Mouse (Mus musculus) macrophage (primary cell): ENCODE measurements around the gene Rela. TPM values are rescaled to one million over a fixed set of nuclear protein-coding genes. Genes with fewer than 3 reads are reported as not detected.

Experiments
- H3K27ac ChIP-seq: fragments of 350-480 bp; formaldehyde crosslinking; 2 replicates; pipeline ENCODE4 v1.9.0; 2021
- H3K36me3 ChIP-seq: fragments of 350-480 bp; formaldehyde crosslinking; 2 replicates; pipeline ENCODE4 v1.9.0; 2021; ENCODE audit errors: inconsistent target
- H3K4me3 ChIP-seq: fragments of 350-480 bp; formaldehyde crosslinking; 2 replicates; pipeline ENCODE4 v1.9.0; 2021; ENCODE audit errors: inconsistent target
- H3K79me2 ChIP-seq: fragments of 350-480 bp; formaldehyde crosslinking; 2 replicates; pipeline ENCODE4 v1.9.0; 2021; ENCODE audit errors: inconsistent target
- WGBS: methylation state at CpG from one replicate; pipeline ENCODE4 v1.1.7; 2026; ENCODE audit warnings: inconsistent platforms; ENCODE audit not compliant: missing documents; 5-methylcytosine and 5-hydroxymethylcytosine counted together
- polyA plus RNA-seq: library from polyadenylated mRNA; stranded (reverse); fragments of 250-400 nt; gene quantifications from 3 replicates; pipeline ENCODE4 v1.2.4, GENCODE M21; 2018; ENCODE audit warnings: inconsistent platforms

Rela gene
- polyA plus RNA-seq, 1 experiment from 2014 or later, result 268 TPM

- 94% methylated on average over 6 of the region's 6 CpGs for WGBS
- Histone ChIP-seq H3K36me3 (peaks cover 66% of the 10 kb centered on the region), H3K27ac (no peak overlapping the region), H3K79me2 (peaks cover 15% of the 10 kb centered on the region; the same call in 1 of the 2 replicates), H3K4me3 (no peak overlapping the region)
Measured at GRCm38 (mm10) chr19:5647791-5648190, 10.5 kb downstream of the Rela start.

GRCm38 (mm10) chr19:5648401-5649297 lies 11.4 kb downstream of the Rela start:
- WGBS, result 11% methylated on average over 26 of the region's 26 CpGs
- peak overlapping the region; percentile 76 for H3K27ac ChIP-seq
- H3K4me3 ChIP-seq, result peak overlapping the region; percentile 19; the same call in 1 of the 2 replicates
- H3K79me2 ChIP-seq, result peaks cover 9% of the 10 kb centered on the region; the same call in 1 of the 2 replicates
- H3K36me3 ChIP-seq, result peaks cover 70% of the 10 kb centered on the region

- Histone ChIP-seq H3K79me2 (peaks cover 9% of the 10 kb centered on the region; the same call in 1 of the 2 replicates), H3K36me3 (peaks cover 63% of the 10 kb centered on the region), H3K27ac (peak overlapping the region; percentile 76), H3K4me3 (peak overlapping the region; percentile 19; the same call in 1 of the 2 replicates)
- WGBS, result 30% methylated on average over 6 of the region's 6 CpGs
Measured at GRCm38 (mm10) chr19:5649298-5649741, 12.0 kb downstream of the Rela start.

- Histone ChIP-seq H3K27ac (no peak overlapping the region), H3K36me3 (peaks cover 58% of the 10 kb centered on the region), H3K4me3 (no peak overlapping the region), H3K79me2 (no peaks in the 10 kb centered on the region)
- WGBS, result 87% methylated on average over 13 of the region's 13 CpGs
Measured at GRCm38 (mm10) chr19:5651502-5652274, 14.4 kb downstream of the Rela start.

- Histone ChIP-seq H3K27ac (no peak overlapping the region), H3K79me2 (peaks cover 3% of the 10 kb centered on the region; the same call in 1 of the 2 replicates), H3K4me3 (no peak overlapping the region), H3K36me3 (peaks cover 56% of the 10 kb centered on the region)
- WGBS, result 89% methylated on average over 6 of the region's 6 CpGs
Measured at GRCm38 (mm10) chr19:5652570-5652969, 15.3 kb downstream of the Rela start.

GRCm38 (mm10) chr19:5653969-5654719 lies 16.9 kb downstream of the Rela start:
- Histone ChIP-seq H3K4me3 (no peak overlapping the region), H3K36me3 (peaks cover 65% of the 10 kb centered on the region), H3K79me2 (peaks cover 5% of the 10 kb centered on the region; the same call in 1 of the 2 replicates), H3K27ac (no peak overlapping the region)
- 94% methylated on average over 54 of the region's 62 CpGs for WGBS

GRCm38 (mm10) chr19:5654720-5655298 lies 17.5 kb downstream of the Rela start:
- H3K4me3 ChIP-seq, result no peak overlapping the region
- no peak overlapping the region for H3K27ac ChIP-seq
- peaks cover 66% of the 10 kb centered on the region for H3K36me3 ChIP-seq
- 97% methylated on average over 30 of the region's 43 CpGs for WGBS
- peaks cover 7% of the 10 kb centered on the region for H3K79me2 ChIP-seq

GRCm38 (mm10) chr19:5660942-5661751 lies 23.9 kb downstream of the Rela start:
- 1% methylated on average over 14 of the region's 16 CpGs for WGBS
- peaks cover 41% of the 10 kb centered on the region for H3K36me3 ChIP-seq
- H3K79me2 ChIP-seq, result peaks cover 44% of the 10 kb centered on the region
- peak overlapping the region; percentile 88 for H3K27ac ChIP-seq
- H3K4me3 ChIP-seq, result peak overlapping the region; percentile 90

- peak overlapping the region; percentile 88 for H3K27ac ChIP-seq
- H3K4me3 ChIP-seq, result peak overlapping the region; percentile 90
- peaks cover 43% of the 10 kb centered on the region for H3K79me2 ChIP-seq
- WGBS, result 40% methylated on average over 8 of the region's 8 CpGs
- H3K36me3 ChIP-seq, result peaks cover 43% of the 10 kb centered on the region
Measured at GRCm38 (mm10) chr19:5662310-5662709, 25.0 kb downstream of the Rela start.

GRCm38 (mm10) chr19:5662981-5663913 lies 26.0 kb downstream of the Rela start, which contains the start of gene Sipa1:
Gene Sipa1, minus strand, starts transcription at chr19:5663707.
- peak within 1 kb of the TSS; percentile 88 for H3K27ac ChIP-seq
- H3K36me3 ChIP-seq, result peaks cover 43% of the 10 kb centered on the region; the same call in 1 of the 2 replicates

GRCm38 (mm10) chr19:5664669-5665257 lies 27.5 kb downstream of the Rela start:
- Histone ChIP-seq H3K4me3 (no peak overlapping the region), H3K79me2 (peaks cover 37% of the 10 kb centered on the region), H3K27ac (no peak overlapping the region), H3K36me3 (peaks cover 44% of the 10 kb centered on the region; the same call in 1 of the 2 replicates)
- WGBS, result 93% methylated on average over 10 of the region's 10 CpGs

More at GRCm38 (mm10) chr19:5662981-5663913, 26.0 kb downstream of the Rela start, which contains the start of gene Sipa1:
- Histone ChIP-seq H3K4me3 (peak within 1 kb of the TSS; percentile 90), H3K79me2 (peaks cover 38% of the 10 kb centered on the region)
- 0% methylated on average over 32 of the region's 32 CpGs for WGBS

- no peak overlapping the region for H3K4me3 ChIP-seq
- WGBS, result 95% methylated on average over 14 of the region's 15 CpGs
- H3K36me3 ChIP-seq, result peaks cover 48% of the 10 kb centered on the region; the same call in 1 of the 2 replicates
- H3K79me2 ChIP-seq, result peaks cover 30% of the 10 kb centered on the region
- no peak overlapping the region for H3K27ac ChIP-seq
Measured at GRCm38 (mm10) chr19:5665465-5665864, 28.2 kb downstream of the Rela start.
